Mouse (Mus musculus) heart, embryonic 15.5 days (tissue): ENCODE results near the gene Cyp2b9. TPM values are rescaled to one million over a fixed set of nuclear protein-coding genes. Genes with fewer than 3 reads are reported as not detected.
"Not testable (repeated sequence)": the region's sequence is repeated elsewhere in the genome, so short reads cannot be mapped to it uniquely, and the experiment has no call there.

Source experiments
- ATAC-seq: fragments of 200-750 bp; cut with Nextera tagmentation; replicated peaks from 2 replicates; pipeline ENCODE4 v1.8.0; 2017; ENCODE audit warnings: low read depth, moderate TSS enrichment; ENCODE audit not compliant: insufficient number of reproducible peaks, insufficient read depth, low FRiP score
- H3K27ac ChIP-seq: fragments of 300-500 bp; sonication (generic); 2 replicates; pipeline ENCODE4 v1.5.1; 2015; ENCODE audit warnings: mild to moderate bottlenecking, inconsistent platforms
- H3K27me3 ChIP-seq: fragments of 300-500 bp; sonication (generic); 2 replicates; pipeline ENCODE4 v1.6.1; 2015; ENCODE audit warnings: inconsistent platforms
- H3K36me3 ChIP-seq: fragments of 300-500 bp; sonication (generic); 2 replicates; pipeline ENCODE4 v1.6.1; 2015; ENCODE audit warnings: mild to moderate bottlenecking, inconsistent platforms
- H3K4me1 ChIP-seq: fragments of 300-500 bp; sonication (generic); replicated peaks from 2 replicates; pipeline ENCODE4 v1.6.1; 2015; ENCODE audit warnings: inconsistent platforms
- H3K4me2 ChIP-seq: fragments of 300-500 bp; sonication (generic); 2 replicates; pipeline ENCODE4 v1.6.1; 2015; ENCODE audit warnings: inconsistent platforms, mild to moderate bottlenecking, moderate library complexity
- H3K4me3 ChIP-seq: fragments of 300-500 bp; sonication (generic); 2 replicates; pipeline ENCODE4 v1.5.1; 2015; ENCODE audit warnings: mild to moderate bottlenecking, inconsistent platforms
- H3K9ac ChIP-seq: fragments of 300-500 bp; sonication (generic); 2 replicates; pipeline ENCODE4 v1.6.1; 2015; ENCODE audit warnings: mild to moderate bottlenecking, inconsistent platforms
- H3K9me3 ChIP-seq: fragments of 300-500 bp; sonication (generic); replicated peaks from 2 replicates; pipeline ENCODE4 v1.6.1; 2016; ENCODE audit warnings: inconsistent platforms
- WGBS: fragments of 180-500 bp; shearing (Covaris S2); methylation state at CpG from one replicate; pipeline ENCODE4 v1.1.7; 2015; ENCODE audit warnings: mixed read lengths; 5-methylcytosine and 5-hydroxymethylcytosine counted together
- polyA plus RNA-seq: library from polyadenylated mRNA; unstranded; fragments of >200 nt; fragmentation: Nextera tagmentation; extraction: Ambion mirVana; gene quantifications from 2 replicates; pipeline ENCODE4 v1.2.1, GENCODE M21; 2015

Gene Cyp2b9
- polyA plus RNA-seq, result 0.08 TPM in 1 of 2 replicates, not detected in the other

DNA sequence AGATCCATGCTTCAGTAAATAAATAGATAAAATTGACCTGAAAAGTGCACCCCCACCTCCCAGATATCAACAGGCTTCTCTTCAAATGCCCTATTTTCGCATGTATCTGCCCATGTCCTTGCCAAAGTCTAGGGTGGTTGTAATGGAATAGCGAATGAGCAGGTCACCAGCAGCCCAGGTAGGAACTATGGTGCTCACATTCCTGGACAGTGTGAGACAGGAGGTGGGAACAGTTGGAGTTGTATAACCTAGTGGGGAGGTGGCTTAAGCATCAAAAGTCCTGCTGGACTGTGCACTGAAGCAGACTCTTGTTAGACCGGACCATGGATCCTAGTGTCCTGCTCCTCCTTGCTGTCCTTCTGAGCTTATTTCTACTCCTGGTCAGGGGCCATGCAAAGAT lies at the start of gene Cyp2b9:
Cyp2b9 (plus strand) TSS at position 301 of the 400 bp plus-strand sequence.
- not testable (repeated sequence) for ATAC-seq, H3K27me3 ChIP-seq, H3K4me1 ChIP-seq, H3K9ac ChIP-seq, H3K27ac ChIP-seq, H3K4me3 ChIP-seq, H3K4me2 ChIP-seq, H3K36me3 ChIP-seq, H3K9me3 ChIP-seq
- 67% methylated on average over 3 of the region's 3 CpGs for WGBS

DNA sequence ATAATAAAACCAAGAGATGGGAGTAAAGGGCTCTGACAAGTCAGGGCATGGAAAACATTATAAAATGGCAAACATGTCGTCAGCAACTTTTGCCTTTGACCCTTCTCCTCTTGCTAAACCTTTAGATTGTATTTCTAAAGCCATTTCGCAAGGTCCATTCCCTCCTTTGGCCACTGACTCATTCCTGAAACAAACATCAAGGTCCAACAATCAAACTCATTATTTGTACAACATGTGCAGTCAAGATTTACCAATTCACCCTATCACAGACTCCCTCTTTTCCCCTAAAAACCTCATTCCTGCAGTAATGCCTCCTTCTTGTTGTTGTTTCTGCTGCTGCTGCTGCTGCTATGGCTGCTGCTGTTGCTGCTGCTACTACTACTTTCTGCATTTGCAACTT lies 33.6 kb upstream of the Cyp2b9 start:
- H3K4me1 ChIP-seq, H3K36me3 ChIP-seq, H3K4me2 ChIP-seq, H3K9ac ChIP-seq, ATAC-seq, H3K27me3 ChIP-seq, H3K9me3 ChIP-seq, H3K4me3 ChIP-seq, H3K27ac ChIP-seq: not testable (repeated sequence)
- no CpG with 5 or more reads among the region's 2 CpGs for WGBS

DNA sequence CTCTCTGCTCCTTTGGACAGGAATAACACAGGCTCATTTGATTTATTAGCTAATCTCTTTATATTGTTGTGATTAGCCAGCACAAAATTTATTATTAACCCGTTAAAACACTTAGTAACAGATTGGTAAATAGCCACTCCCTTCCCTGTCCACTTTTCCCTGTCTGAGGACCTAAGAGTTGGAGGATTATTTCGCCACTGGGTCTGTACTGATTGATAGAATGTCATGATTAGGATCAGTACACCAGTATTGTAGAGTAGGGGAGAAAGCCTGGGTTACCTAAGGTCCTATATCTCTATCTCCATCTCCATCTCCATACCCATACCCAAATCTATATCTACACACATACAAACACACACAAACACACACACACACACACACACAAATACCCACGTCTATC lies 29.6 kb upstream of the Cyp2b9 start:
- WGBS, result 40% methylated on average over 1 of the region's 3 CpGs
- H3K4me2 ChIP-seq, H3K9me3 ChIP-seq, H3K27ac ChIP-seq, ATAC-seq, H3K9ac ChIP-seq, H3K27me3 ChIP-seq, H3K4me1 ChIP-seq, H3K4me3 ChIP-seq, H3K36me3 ChIP-seq: not testable (repeated sequence)

DNA sequence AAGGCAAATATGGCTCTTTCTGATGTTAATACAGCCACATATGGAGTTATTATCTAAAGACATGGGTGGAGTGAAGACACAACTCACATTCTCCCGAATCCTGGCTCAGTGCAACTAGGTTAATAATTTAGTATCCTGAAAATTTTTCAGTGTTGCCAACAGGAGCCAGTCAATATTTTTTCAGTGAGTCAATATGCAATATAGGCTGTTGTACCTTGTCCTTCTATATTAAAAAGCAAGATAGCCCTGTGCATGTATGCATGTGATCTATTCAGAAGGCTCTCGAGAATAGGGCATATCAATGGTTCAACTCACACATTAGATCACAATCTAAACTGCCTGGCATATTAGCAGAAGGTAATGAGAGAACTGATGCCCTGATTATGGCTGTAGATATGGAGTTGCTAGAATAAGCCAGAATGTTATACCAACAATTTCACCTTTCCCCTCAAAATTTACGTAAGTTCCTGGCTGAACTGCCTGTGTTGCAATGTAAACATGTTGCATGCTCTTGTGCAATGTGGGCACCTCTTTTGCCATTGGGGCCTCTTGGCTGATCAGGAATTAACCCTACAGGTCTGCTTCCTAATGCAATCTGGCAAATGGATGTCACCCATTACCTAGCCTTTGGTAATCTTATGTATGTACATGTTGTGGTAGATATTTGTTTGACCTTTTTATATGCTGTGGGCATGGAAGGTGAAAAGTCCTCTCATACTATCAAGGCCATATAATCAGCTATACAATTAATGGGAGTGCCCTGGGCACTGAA lies 4.3 kb upstream of the Cyp2b9 start:
- WGBS, result 56% methylated on average over 3 of the region's 3 CpGs
- H3K27ac ChIP-seq, H3K4me1 ChIP-seq, H3K9ac ChIP-seq, H3K4me2 ChIP-seq, ATAC-seq, H3K36me3 ChIP-seq, H3K27me3 ChIP-seq, H3K4me3 ChIP-seq, H3K9me3 ChIP-seq: not testable (repeated sequence)

DNA sequence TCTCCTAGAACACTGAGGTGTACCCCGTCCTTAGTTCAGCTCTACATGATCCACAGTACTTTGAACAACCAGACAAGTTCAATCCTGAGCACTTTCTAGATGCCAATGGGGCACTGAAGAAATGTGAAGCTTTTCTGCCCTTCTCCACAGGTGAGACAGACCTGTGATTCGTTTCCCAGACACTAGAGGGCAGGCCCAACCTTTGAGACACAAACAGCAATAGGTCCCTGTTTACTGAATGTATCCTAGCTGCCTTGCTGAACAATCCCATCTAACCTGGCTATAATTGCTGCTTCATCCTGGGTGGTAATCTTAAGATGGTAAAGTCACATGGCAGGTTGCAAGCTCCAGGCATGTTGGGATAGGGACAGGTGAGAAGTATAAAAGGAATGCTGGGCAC lies 27.9 kb downstream of the Cyp2b9 start:
- WGBS, result 18% methylated on average over 2 of the region's 2 CpGs
- Histone ChIP-seq H3K4me3 (no peak overlapping the region), H3K4me2 (no peak overlapping the region), H3K9ac (no peak overlapping the region), H3K27me3 (no peaks in the 10 kb centered on the region), H3K9me3 (no peaks in the 10 kb centered on the region; the same call in 1 of the 2 replicates), H3K27ac (no peak overlapping the region), H3K4me1 (no peaks in the 10 kb centered on the region), H3K36me3 (no peaks in the 10 kb centered on the region)
- no peak for ATAC-seq

DNA sequence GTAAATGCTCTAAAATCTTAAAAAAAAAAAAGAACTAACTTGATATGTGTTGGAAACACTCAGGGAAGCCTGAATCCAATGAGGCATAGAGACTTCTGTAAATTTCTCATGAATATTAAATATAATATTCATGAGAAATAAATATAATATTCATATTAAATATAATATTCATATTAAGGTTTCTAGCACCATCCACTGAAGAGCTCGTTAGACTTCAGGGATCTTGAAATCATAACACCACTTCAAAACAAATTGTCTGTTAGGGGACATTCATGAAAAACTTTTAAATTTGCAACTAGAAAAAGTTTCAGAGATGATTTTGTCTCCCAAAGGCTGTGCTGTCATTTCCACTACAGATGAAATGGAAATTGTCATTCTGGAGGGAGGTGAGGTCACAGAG lies 86.8 kb downstream of the Cyp2b9 start, which contains the start of gene Vmn1r184:
Vmn1r184 (plus strand) TSS at position 301 of the 400 bp plus-strand sequence.
- H3K4me2 ChIP-seq, H3K4me1 ChIP-seq, H3K4me3 ChIP-seq, H3K9ac ChIP-seq, H3K27ac ChIP-seq, H3K27me3 ChIP-seq, ATAC-seq, H3K9me3 ChIP-seq, H3K36me3 ChIP-seq: not testable (repeated sequence)
- 76% methylated on average over 1 of the region's 1 CpGs for WGBS

Other genes with a start within 250 kb of the Cyp2b9 start
- not detected in 2 replicates for gene Cyp2b13, start 111.9 kb upstream of the Cyp2b9 start, polyA plus RNA-seq
- not detected in 2 replicates for gene Vmn1r184, start 86.9 kb downstream of the Cyp2b9 start, polyA plus RNA-seq
- not detected in 2 replicates for gene Cyp2a4, start 133.8 kb downstream of the Cyp2b9 start, polyA plus RNA-seq
- not detected in 2 replicates for gene Nlrp9c, start 230.3 kb downstream of the Cyp2b9 start, polyA plus RNA-seq